Mouse (Mus musculus): Measurements from ENCODE around the gene Irgm2. TPM values are rescaled to one million over a fixed set of nuclear protein-coding genes. Genes with fewer than 3 reads are reported as not detected.
"Not testable (repeated sequence)": the region's sequence is repeated elsewhere in the genome, so short reads cannot be mapped to it uniquely, and the experiment has no call there.

Gene Irgm2
- 22.1 and 54.2 TPM in 2 replicates for polyA plus RNA-seq (2012; rRNA removed)

- DNase-seq (ENCODE audit: low spot score) = peak; percentile 32
These were observed at the start of gene Irgm2, which contains the start of gene Igtp for GRCm38 (mm10) chr11:58199229-58200037. Gene Irgm2 (plus strand): TSS chr11:58199618. Gene Igtp (plus strand): TSS chr11:58199556.

- no peak for DNase-seq (ENCODE audit: low spot score)
These were observed 44.0 kb upstream of the Irgm2 start for GRCm38 (mm10) chr11:58155458-58155857.

GRCm38 (mm10) chr11:58156871-58157270, 42.5 kb upstream of the Irgm2 start:
- DNase-seq (ENCODE audit: low spot score) = no peak

GRCm38 (mm10) chr11:58165072-58165471, 34.3 kb upstream of the Irgm2 start:
- no peak for DNase-seq (ENCODE audit: low spot score)

- no peak for DNase-seq (ENCODE audit: low spot score)
These were observed 31.6 kb upstream of the Irgm2 start for GRCm38 (mm10) chr11:58167822-58168166.

GRCm38 (mm10) chr11:58168167-58168915, 31.1 kb upstream of the Irgm2 start, which contains the start of gene Gemin5:
Gene Gemin5 (minus strand): TSS chr11:58168539.
- DNase-seq (ENCODE audit: low spot score) = peak; percentile 77

- DNase-seq (ENCODE audit: low spot score) = no peak
These were observed 29.8 kb upstream of the Irgm2 start for GRCm38 (mm10) chr11:58169666-58170065.

GRCm38 (mm10) chr11:58171459-58172091, 27.8 kb upstream of the Irgm2 start, which contains the start of gene Mrpl22:
Gene Mrpl22 (plus strand): TSS chr11:58171661.
- peak; percentile 91 for DNase-seq (ENCODE audit: low spot score)

- no peak for DNase-seq (ENCODE audit: low spot score)
These were observed 19.9 kb upstream of the Irgm2 start for GRCm38 (mm10) chr11:58179563-58179962.

GRCm38 (mm10) chr11:58179986-58180385, 19.4 kb upstream of the Irgm2 start:
- DNase-seq (ENCODE audit: low spot score) = not testable (repeated sequence)

- no peak for DNase-seq (ENCODE audit: low spot score)
These were observed 18.7 kb upstream of the Irgm2 start for GRCm38 (mm10) chr11:58180756-58181155.

GRCm38 (mm10) chr11:58183579-58183978, 15.8 kb upstream of the Irgm2 start:
- no peak for DNase-seq (ENCODE audit: low spot score)

- DNase-seq (ENCODE audit: low spot score) = no peak
These were observed 9.7 kb upstream of the Irgm2 start for GRCm38 (mm10) chr11:58189675-58190074.

- DNase-seq (ENCODE audit: low spot score) = no peak
These were observed 6.1 kb upstream of the Irgm2 start for GRCm38 (mm10) chr11:58193326-58193725.

GRCm38 (mm10) chr11:58193860-58194520, 5.4 kb upstream of the Irgm2 start:
- no peak for DNase-seq (ENCODE audit: low spot score)

GRCm38 (mm10) chr11:58198663-58199062, 755 bp upstream of the Irgm2 start:
- no peak for DNase-seq (ENCODE audit: low spot score)

GRCm38 (mm10) chr11:58200226-58200625, 808 bp downstream of the Irgm2 start:
- DNase-seq (ENCODE audit: low spot score) = no peak

GRCm38 (mm10) chr11:58201052-58201451, 1.6 kb downstream of the Irgm2 start:
- DNase-seq (ENCODE audit: low spot score) = no peak

GRCm38 (mm10) chr11:58210321-58210886, 11.0 kb downstream of the Irgm2 start:
- DNase-seq (ENCODE audit: low spot score) = no peak

GRCm38 (mm10) chr11:58211062-58211681, 11.8 kb downstream of the Irgm2 start:
- DNase-seq (ENCODE audit: low spot score) = no peak

- DNase-seq (ENCODE audit: low spot score) = no peak
These were observed 12.3 kb downstream of the Irgm2 start for GRCm38 (mm10) chr11:58211682-58212067.

Data from urinary bladder, adult 2 months (tissue).